Mouse (Mus musculus): Measurements from ENCODE around the gene Nmi. TPM values are rescaled to one million over a fixed set of nuclear protein-coding genes. Genes with fewer than 3 reads are reported as not detected.

Nmi gene
- polyA plus RNA-seq, 1 experiment from 2014 or later: 16.4 TPM

- Histone ChIP-seq H3K4me2 (no peak overlapping the region), H3K36me3 (no peaks in the 10 kb centered on the region), H3K9ac (no peak overlapping the region), H3K4me1 (0 out of 2 replicates have a peak, but pooled peaks cover 3% of the 10 kb centered on the region), H3K27me3 (no peaks in the 10 kb centered on the region), H3K9me3 (replicated peaks) (no peaks in the 10 kb centered on the region), H3K27ac (no peak overlapping the region), H3K4me3 (replicated peaks) (no peak overlapping the region)
- ATAC-seq (replicated peaks; ENCODE audit: low FRiP score): no peak
- WGBS: 54% methylated on average over 8 of the region's 8 CpGs
Observed at GRCm38 (mm10) chr2:51905637-51906036, 67.7 kb downstream of the Nmi start.

Other genes starting within 250 kb of the Nmi start
- 12.9 and 13.2 TPM in 2 replicates for gene Rbm43, start 38.3 kb downstream of the Nmi start, polyA plus RNA-seq (2015; fragmentation: Nextera tagmentation; extraction: Ambion mirVana)
- 8.2 and 9.5 TPM in 2 replicates for gene Tnfaip6, start 64.5 kb upstream of the Nmi start, polyA plus RNA-seq (2015; fragmentation: Nextera tagmentation; extraction: Ambion mirVana)
- 37.1 and 38.6 TPM in 2 replicates for gene Rif1, start 99.3 kb upstream of the Nmi start, polyA plus RNA-seq (2015; fragmentation: Nextera tagmentation; extraction: Ambion mirVana)